Mouse (Mus musculus) liver, embryonic 12.5 days (tissue): ENCODE measurements at regions not wholly inside any gene's neighbourhood (a gene's known extent, or its start where the extent isn't known, plus 50 kb on each side); places are given as distances from the start of the nearest gene placed in this dataset.

ENCODE experiments used
- ATAC-seq: fragments of 200-750 bp; cut with Nextera tagmentation; 2 replicates; pipeline ENCODE4 v1.8.0; 2017; ENCODE audit warnings: moderate number of reproducible peaks, mild to moderate bottlenecking, moderate library complexity
- H3K27ac ChIP-seq: fragments of 300-500 bp; sonication (generic); 2 replicates; pipeline ENCODE4 v1.5.1; 2016; ENCODE audit warnings: mild to moderate bottlenecking
- H3K27me3 ChIP-seq: fragments of 300-500 bp; sonication (generic); replicated peaks from 2 replicates; pipeline ENCODE4 v1.6.1; 2016; ENCODE audit warnings: mild to moderate bottlenecking, moderate library complexity
- H3K36me3 ChIP-seq: fragments of 300-500 bp; sonication (generic); 2 replicates; pipeline ENCODE4 v1.6.1; 2016; ENCODE audit warnings: mild to moderate bottlenecking, moderate library complexity
- H3K4me1 ChIP-seq: fragments of 300-500 bp; sonication (generic); 2 replicates; pipeline ENCODE4 v1.6.1; 2016
- H3K4me2 ChIP-seq: fragments of 300-500 bp; sonication (generic); 2 replicates; pipeline ENCODE4 v1.6.1; 2016; ENCODE audit warnings: mild to moderate bottlenecking, moderate library complexity
- H3K4me3 ChIP-seq: fragments of 300-500 bp; sonication (generic); 2 replicates; pipeline ENCODE4 v1.5.1; 2016; ENCODE audit warnings: mild to moderate bottlenecking, moderate library complexity
- H3K9ac ChIP-seq: fragments of 300-500 bp; sonication (generic); 2 replicates; pipeline ENCODE4 v1.6.1; 2016; ENCODE audit warnings: mild to moderate bottlenecking, moderate library complexity
- H3K9me3 ChIP-seq: fragments of 300-500 bp; sonication (generic); replicated peaks from 2 replicates; pipeline ENCODE4 v1.6.1; 2016; ENCODE audit warnings: mild to moderate bottlenecking, moderate library complexity
- WGBS: fragments of 180-500 bp; shearing (Covaris S2); methylation state at CpG from one replicate; pipeline ENCODE4 v1.1.7; 2016; ENCODE audit not compliant: insufficient replicate concordance; 5-methylcytosine and 5-hydroxymethylcytosine counted together

DNA sequence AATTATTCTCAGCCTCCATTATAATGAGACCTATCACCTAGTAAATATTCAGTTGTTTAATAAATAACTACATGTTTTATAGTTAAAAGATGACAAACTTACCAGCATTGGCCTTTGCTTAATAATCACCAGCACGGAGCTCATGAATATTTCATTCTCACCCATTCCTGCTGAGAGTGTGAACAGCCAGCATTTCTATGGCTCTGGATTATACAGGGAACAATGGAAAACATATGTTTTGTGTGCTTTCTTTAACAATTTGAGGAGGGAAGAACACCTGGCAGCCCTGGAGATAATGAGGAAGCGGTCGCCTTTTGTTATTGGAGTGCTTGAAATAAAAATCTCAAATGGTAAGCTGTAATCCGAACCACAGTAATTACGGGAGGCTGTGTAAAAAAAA, 528.4 kb downstream of the Cbln4 start:
- Histone ChIP-seq H3K9me3 (no peaks in the 10 kb centered on the region), H3K27ac (no peak overlapping the region), H3K27me3 (no peaks in the 10 kb centered on the region), H3K9ac (no peak overlapping the region), H3K4me3 (no peak overlapping the region), H3K36me3 (no peaks in the 10 kb centered on the region), H3K4me2 (no peak overlapping the region), H3K4me1 (no peaks in the 10 kb centered on the region)
- no peak for ATAC-seq
- 69% methylated on average over 5 of the region's 5 CpGs for WGBS

DNA sequence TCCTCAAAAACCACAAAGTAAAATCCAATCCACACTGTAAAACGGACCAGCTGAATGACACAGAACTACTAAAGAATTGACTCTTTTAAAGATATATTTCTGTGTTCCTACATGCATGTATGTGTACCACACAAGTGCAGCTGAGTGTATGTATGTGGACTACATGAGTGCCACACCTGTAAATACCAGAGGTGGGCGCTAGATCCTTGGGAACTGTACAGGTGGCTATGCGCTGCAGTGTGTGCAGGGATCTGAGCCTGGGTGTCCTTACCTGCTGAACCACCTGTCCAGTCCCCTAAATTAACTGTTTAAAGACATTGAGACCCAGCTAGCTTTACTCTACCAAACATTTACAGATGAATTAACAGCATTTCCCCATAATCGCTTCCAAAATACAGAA, 546.6 kb downstream of the Cbln4 start:
- Histone ChIP-seq H3K9ac (no peak overlapping the region), H3K9me3 (no peaks in the 10 kb centered on the region), H3K4me2 (no peak overlapping the region), H3K27me3 (no peaks in the 10 kb centered on the region), H3K4me1 (no peaks in the 10 kb centered on the region), H3K27ac (no peak overlapping the region), H3K4me3 (no peak overlapping the region), H3K36me3 (no peaks in the 10 kb centered on the region)
- WGBS, result 67% methylated on average over 4 of the region's 4 CpGs
- no peak for ATAC-seq

DNA sequence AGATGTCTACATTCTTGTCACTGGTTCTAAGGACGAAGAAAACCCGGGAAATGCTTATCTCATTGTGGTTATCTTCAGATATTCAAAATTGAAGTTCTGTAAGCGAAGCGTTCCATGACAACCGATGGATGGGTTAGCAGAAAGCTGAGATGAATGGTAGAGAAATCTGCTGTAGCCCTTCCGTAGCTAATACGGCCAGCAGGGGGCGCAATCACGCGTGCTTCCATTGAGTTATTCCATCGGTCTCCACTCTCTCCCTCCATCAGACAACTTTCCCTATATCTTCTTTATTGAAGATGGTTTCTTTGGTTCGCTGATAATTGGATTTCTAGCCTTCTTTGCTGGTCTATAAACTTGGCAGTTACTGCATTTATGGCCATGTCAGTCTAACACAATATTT, 549.5 kb downstream of the Cbln4 start:
- H3K27ac ChIP-seq, result no peak overlapping the region
- H3K4me1 ChIP-seq, result no peaks in the 10 kb centered on the region
- H3K27me3 ChIP-seq, result no peaks in the 10 kb centered on the region
- H3K9ac ChIP-seq, result no peak overlapping the region
- H3K36me3 ChIP-seq, result no peaks in the 10 kb centered on the region
- H3K4me2 ChIP-seq, result no peak overlapping the region
- no peaks in the 10 kb centered on the region for H3K9me3 ChIP-seq
- WGBS, result 26% methylated on average over 12 of the region's 12 CpGs
- H3K4me3 ChIP-seq, result no peak overlapping the region
- ATAC-seq, result no peak

GRCm38 (mm10) chr2:171487284-171487683, 556.0 kb downstream of the Cbln4 start:
- no peak overlapping the region for H3K4me2 ChIP-seq
- no peak overlapping the region for H3K27ac ChIP-seq
- H3K27me3 ChIP-seq, result no peaks in the 10 kb centered on the region
- H3K4me1 ChIP-seq, result no peaks in the 10 kb centered on the region
- H3K36me3 ChIP-seq, result no peaks in the 10 kb centered on the region
- H3K9ac ChIP-seq, result no peak overlapping the region
- no peak for ATAC-seq
- H3K9me3 ChIP-seq, result no peaks in the 10 kb centered on the region
- H3K4me3 ChIP-seq, result no peak overlapping the region
- WGBS, result 75% methylated on average over 2 of the region's 2 CpGs

GRCm38 (mm10) chr2:171453241-171453640, 590.0 kb downstream of the Cbln4 start:
- Histone ChIP-seq H3K27me3 (no peaks in the 10 kb centered on the region), H3K9ac (no peak overlapping the region), H3K4me3 (no peak overlapping the region), H3K4me1 (no peaks in the 10 kb centered on the region), H3K4me2 (no peak overlapping the region), H3K9me3 (0 out of 2 replicates have a peak, but pooled peaks cover 8% of the 10 kb centered on the region), H3K36me3 (no peaks in the 10 kb centered on the region), H3K27ac (no peak overlapping the region)
- no peak for ATAC-seq
- WGBS, result 66% methylated on average over 9 of the region's 9 CpGs

DNA sequence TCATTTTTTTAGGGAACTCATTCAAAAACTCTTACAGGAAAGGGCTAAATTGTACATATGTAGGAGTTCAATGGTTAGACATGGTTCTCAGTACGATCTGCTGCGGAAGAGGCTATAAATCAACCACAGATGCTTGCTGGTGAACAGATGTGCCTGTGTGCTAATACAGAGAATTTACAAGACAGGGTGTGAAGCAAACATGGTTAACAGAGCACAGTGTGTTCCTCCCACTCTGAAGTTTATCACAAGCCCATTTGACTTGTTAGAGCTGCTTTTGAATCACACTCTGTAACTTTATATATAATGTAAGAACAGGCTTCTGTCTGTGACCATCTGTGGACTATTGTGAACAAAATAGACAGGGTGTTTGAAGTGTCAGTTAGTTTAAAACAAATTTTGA, 637.2 kb downstream of the Cbln4 start:
- Histone ChIP-seq H3K4me1 (no peaks in the 10 kb centered on the region), H3K9ac (no peak overlapping the region), H3K9me3 (no peaks in the 10 kb centered on the region), H3K36me3 (no peaks in the 10 kb centered on the region), H3K4me3 (no peak overlapping the region), H3K27ac (no peak overlapping the region), H3K27me3 (no peaks in the 10 kb centered on the region), H3K4me2 (no peak overlapping the region)
- no peak for ATAC-seq
- 61% methylated on average over 2 of the region's 2 CpGs for WGBS

GRCm38 (mm10) chr2:171388936-171389335, 654.3 kb downstream of the Cbln4 start:
- ATAC-seq, result no peak
- H3K4me3 ChIP-seq, result no peak overlapping the region

GRCm38 (mm10) chr2:171373457-171373856, 641.9 kb downstream of the Dok5 start:
- H3K36me3 ChIP-seq, result no peaks in the 10 kb centered on the region
- 31% methylated on average over 1 of the region's 1 CpGs for WGBS
- H3K4me3 ChIP-seq, result no peak overlapping the region
- H3K27ac ChIP-seq, result no peak overlapping the region
- no peak overlapping the region for H3K4me2 ChIP-seq
- H3K9me3 ChIP-seq, result peaks cover 9% of the 10 kb centered on the region; the same call in 1 of the 2 replicates
- H3K4me1 ChIP-seq, result no peaks in the 10 kb centered on the region
- H3K27me3 ChIP-seq, result no peaks in the 10 kb centered on the region
- ATAC-seq, result no peak
- no peak overlapping the region for H3K9ac ChIP-seq

More at GRCm38 (mm10) chr2:171388936-171389335, 654.3 kb downstream of the Cbln4 start:
- Histone ChIP-seq H3K4me2 (no peak overlapping the region), H3K27me3 (no peaks in the 10 kb centered on the region), H3K36me3 (no peaks in the 10 kb centered on the region), H3K4me1 (no peaks in the 10 kb centered on the region), H3K9ac (no peak overlapping the region), H3K9me3 (peaks cover 13% of the 10 kb centered on the region), H3K27ac (no peak overlapping the region)
- WGBS, result 55% methylated on average over 1 of the region's 1 CpGs

- H3K4me2 ChIP-seq, result no peak overlapping the region
- no peaks in the 10 kb centered on the region for H3K4me1 ChIP-seq
- H3K4me3 ChIP-seq, result no peak overlapping the region
- WGBS, result 68% methylated on average over 7 of the region's 7 CpGs
- H3K27me3 ChIP-seq, result no peaks in the 10 kb centered on the region
- peaks cover 9% of the 10 kb centered on the region; the same call in 1 of the 2 replicates for H3K9me3 ChIP-seq
- no peak for ATAC-seq
- H3K27ac ChIP-seq, result no peak overlapping the region
- no peaks in the 10 kb centered on the region for H3K36me3 ChIP-seq
- no peak overlapping the region for H3K9ac ChIP-seq
Measured at GRCm38 (mm10) chr2:171373016-171373415, 641.4 kb downstream of the Dok5 start.

- no peak for ATAC-seq
- Histone ChIP-seq H3K36me3 (no peaks in the 10 kb centered on the region), H3K4me1 (no peaks in the 10 kb centered on the region), H3K4me3 (no peak overlapping the region), H3K9me3 (peaks cover 6% of the 10 kb centered on the region; the same call in 1 of the 2 replicates), H3K9ac (no peak overlapping the region), H3K27ac (no peak overlapping the region), H3K4me2 (no peak overlapping the region), H3K27me3 (no peaks in the 10 kb centered on the region)
- WGBS, result 47% methylated on average over 5 of the region's 5 CpGs
Measured at GRCm38 (mm10) chr2:171371751-171372150, 640.1 kb downstream of the Dok5 start.

DNA sequence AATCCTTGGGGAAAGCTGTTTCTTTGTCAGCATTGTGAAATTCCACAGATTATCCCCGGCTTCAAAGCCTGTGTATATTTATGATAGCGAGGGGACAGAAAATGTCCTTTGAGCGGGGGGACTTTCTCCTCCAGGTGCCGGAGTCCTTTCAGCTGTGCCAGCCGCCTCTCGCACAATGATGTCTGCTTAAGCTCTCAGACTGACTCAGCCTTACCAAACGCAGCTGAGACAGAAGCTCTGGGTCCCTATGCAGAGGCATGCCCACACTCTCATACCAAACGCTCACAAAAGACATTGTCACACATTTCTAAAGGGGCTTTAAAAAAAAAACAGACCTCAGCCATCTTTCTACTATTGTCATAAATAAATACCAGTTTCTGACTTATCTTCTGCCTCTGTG, 633.9 kb downstream of the Dok5 start:
- Histone ChIP-seq H3K4me2 (no peak overlapping the region), H3K27me3 (no peaks in the 10 kb centered on the region)

DNA sequence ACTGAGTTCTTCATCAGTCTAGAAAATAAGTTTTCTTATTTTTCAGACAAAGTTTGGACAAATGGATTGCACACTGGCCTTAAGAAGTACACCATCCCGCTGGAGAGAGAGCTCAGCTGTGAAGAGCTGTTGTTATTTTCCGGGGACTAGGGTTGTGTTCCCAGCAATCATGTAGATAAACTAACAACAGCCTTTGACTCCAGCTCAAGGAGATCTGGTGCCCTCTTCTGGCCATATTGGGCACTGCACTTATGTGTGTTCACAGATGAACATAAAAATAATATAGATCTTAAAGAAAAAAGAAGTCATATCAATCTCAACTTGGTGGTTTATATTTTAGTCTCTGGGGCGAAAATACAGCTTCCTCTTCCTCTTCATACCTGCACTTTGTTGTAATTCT, 633.0 kb downstream of the Dok5 start:
- H3K9ac ChIP-seq, result no peak overlapping the region
- no peak for ATAC-seq
- 63% methylated on average over 3 of the region's 3 CpGs for WGBS
- H3K36me3 ChIP-seq, result no peaks in the 10 kb centered on the region
- no peak overlapping the region for H3K4me3 ChIP-seq
- peaks cover 30% of the 10 kb centered on the region for H3K9me3 ChIP-seq
- no peaks in the 10 kb centered on the region for H3K4me1 ChIP-seq
- no peak overlapping the region for H3K27ac ChIP-seq
- no peak overlapping the region for H3K4me2 ChIP-seq
- H3K27me3 ChIP-seq, result no peaks in the 10 kb centered on the region

More for the DNA sequence above, 633.9 kb downstream of the Dok5 start:
- Histone ChIP-seq H3K4me1 (no peaks in the 10 kb centered on the region), H3K4me3 (no peak overlapping the region), H3K36me3 (no peaks in the 10 kb centered on the region), H3K9ac (no peak overlapping the region), H3K9me3 (peaks cover 32% of the 10 kb centered on the region), H3K27ac (no peak overlapping the region)
- 65% methylated on average over 8 of the region's 8 CpGs for WGBS
- ATAC-seq, result no peak

DNA sequence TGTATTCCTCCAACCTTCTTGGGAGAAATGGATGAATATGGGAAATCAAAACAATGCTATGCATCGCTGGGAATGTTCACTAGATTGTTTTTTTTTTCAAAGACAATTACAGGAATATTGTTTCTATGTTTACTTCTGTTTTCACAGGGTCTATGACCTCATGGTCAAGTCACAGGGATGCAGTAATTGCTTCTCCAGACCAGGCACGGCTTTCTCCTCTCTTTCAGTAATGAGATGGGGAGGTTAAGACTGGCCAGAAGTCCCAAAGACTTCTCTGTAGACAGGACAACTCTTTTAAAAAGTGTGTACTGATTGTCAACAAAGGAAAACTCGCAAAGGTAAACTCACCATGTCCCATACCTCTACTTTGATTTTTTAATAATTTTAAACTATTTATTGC, 631.8 kb downstream of the Dok5 start:
- Histone ChIP-seq H3K27ac (no peak overlapping the region), H3K36me3 (no peaks in the 10 kb centered on the region), H3K9ac (no peak overlapping the region), H3K4me2 (no peak overlapping the region), H3K9me3 (peaks cover 26% of the 10 kb centered on the region), H3K4me3 (no peak overlapping the region), H3K27me3 (no peaks in the 10 kb centered on the region), H3K4me1 (no peaks in the 10 kb centered on the region)
- no peak for ATAC-seq
- WGBS, result 49% methylated on average over 3 of the region's 3 CpGs
